Mouse (Mus musculus): Measurements from ENCODE around the gene Strn4.

Strn4 gene

GRCm38 (mm10) chr7:16815351-16815941 lies at the start of gene Strn4:
TSS of gene Strn4 (plus strand) at chr7:16815889.
- no peak for DNase-seq (ENCODE audit: low spot score)

GRCm38 (mm10) chr7:16766443-16766842 lies 49.2 kb upstream of the Strn4 start:
- DNase-seq (ENCODE audit: low spot score): no peak

GRCm38 (mm10) chr7:16775888-16776287 lies 39.8 kb upstream of the Strn4 start:
- DNase-seq (ENCODE audit: low spot score): no peak

- DNase-seq (ENCODE audit: low spot score): no peak
Measured at GRCm38 (mm10) chr7:16780076-16780475, 35.6 kb upstream of the Strn4 start.

- DNase-seq (ENCODE audit: low spot score): peak; percentile 53
Measured at GRCm38 (mm10) chr7:16780825-16781554, 34.7 kb upstream of the Strn4 start, which contains the start of gene Slc1a5. TSS of gene Slc1a5 (plus strand) at chr7:16781340.

GRCm38 (mm10) chr7:16781555-16781815 lies 34.2 kb upstream of the Strn4 start:
- DNase-seq (ENCODE audit: low spot score): no peak

- DNase-seq (ENCODE audit: low spot score): no peak
Measured at GRCm38 (mm10) chr7:16781816-16782554, 33.7 kb upstream of the Strn4 start.

- no peak for DNase-seq (ENCODE audit: low spot score)
Measured at GRCm38 (mm10) chr7:16782555-16783125, 33.0 kb upstream of the Strn4 start.

- no peak for DNase-seq (ENCODE audit: low spot score)
Measured at GRCm38 (mm10) chr7:16783224-16783688, 32.4 kb upstream of the Strn4 start.

GRCm38 (mm10) chr7:16783758-16784415 lies 31.8 kb upstream of the Strn4 start:
- DNase-seq (ENCODE audit: low spot score): no peak

- no peak for DNase-seq (ENCODE audit: low spot score)
Measured at GRCm38 (mm10) chr7:16784498-16784976, 31.2 kb upstream of the Strn4 start.

GRCm38 (mm10) chr7:16785541-16786083 lies 30.1 kb upstream of the Strn4 start:
- no peak for DNase-seq (ENCODE audit: low spot score)

GRCm38 (mm10) chr7:16792316-16792715 lies 23.4 kb upstream of the Strn4 start:
- no peak for DNase-seq (ENCODE audit: low spot score)

GRCm38 (mm10) chr7:16793010-16793725 lies 22.5 kb upstream of the Strn4 start:
- DNase-seq (ENCODE audit: low spot score): no peak

GRCm38 (mm10) chr7:16794886-16795285 lies 20.8 kb upstream of the Strn4 start:
- no peak for DNase-seq (ENCODE audit: low spot score)

- DNase-seq (ENCODE audit: low spot score): no peak
Measured at GRCm38 (mm10) chr7:16804409-16805028, 11.2 kb upstream of the Strn4 start.

GRCm38 (mm10) chr7:16807936-16808335 lies 7.8 kb upstream of the Strn4 start:
- no peak for DNase-seq (ENCODE audit: low spot score)

- no peak for DNase-seq (ENCODE audit: low spot score)
Measured at GRCm38 (mm10) chr7:16808647-16809046, 7.0 kb upstream of the Strn4 start.

GRCm38 (mm10) chr7:16809739-16810138 lies 6.0 kb upstream of the Strn4 start:
- peak; percentile 60 for DNase-seq (ENCODE audit: low spot score)

GRCm38 (mm10) chr7:16810399-16810919 lies 5.2 kb upstream of the Strn4 start:
- no peak for DNase-seq (ENCODE audit: low spot score)
